Mouse (Mus musculus) liver, embryonic 14.5 days (tissue): Measurements from ENCODE around the gene Lpin1. TPM values are rescaled to one million over a fixed set of nuclear protein-coding genes. Genes with fewer than 3 reads are reported as not detected.

ENCODE experiments used
- ATAC-seq: fragments of 200-750 bp; cut with Nextera tagmentation; 2 replicates; pipeline ENCODE4 v1.8.0; 2017; ENCODE audit warnings: moderate number of reproducible peaks, mild to moderate bottlenecking, moderate library complexity; ENCODE audit not compliant: insufficient read depth
- DNase-seq, 3 experiments: peaks; one replicate each; pipeline ENCODE4 v3.0.0-alpha.2; 2012 to 2013; ENCODE audit warnings: low read depth in 3 of 3, low spot score in 3 of 3
- H3K27ac ChIP-seq: fragments of 300-500 bp; sonication (generic); 2 replicates; pipeline ENCODE4 v1.5.1; 2014; ENCODE audit warnings: moderate library complexity, mild to moderate bottlenecking, control low read depth, inconsistent platforms
- H3K27me3 ChIP-seq: fragments of 300-500 bp; sonication (generic); 2 replicates; pipeline ENCODE4 v1.6.1; 2014; ENCODE audit warnings: mild to moderate bottlenecking, low read length, moderate library complexity; ENCODE audit not compliant: control insufficient read depth, insufficient read depth
- H3K36me3 ChIP-seq: fragments of 300-500 bp; sonication (generic); replicated peaks from 2 replicates; pipeline ENCODE4 v1.6.1; 2014; ENCODE audit warnings: low read depth; ENCODE audit not compliant: control insufficient read depth, insufficient read depth
- H3K4me1 ChIP-seq, 2 experiments: fragments of 200-500 bp in 1 of 2; fragments of 300-500 bp in 1 of 2; sonication (generic) in 1 of 2; replicated peaks; 2 replicates each; pipeline ENCODE4 v1.6.1; 2012 to 2014; ENCODE audit warnings: antibody characterized with exemption in 1 of 2, inconsistent platforms in 1 of 2, low read length in 1 of 2; ENCODE audit not compliant: control insufficient read depth in 2 of 2, insufficient read depth in 2 of 2
- H3K4me2 ChIP-seq: fragments of 300-500 bp; sonication (generic); 2 replicates; pipeline ENCODE4 v1.6.1; 2014; ENCODE audit warnings: low read depth, mild to moderate bottlenecking, control low read depth, moderate library complexity
- H3K4me3 ChIP-seq, 2 experiments: fragments of 200-500 bp in 1 of 2; fragments of 300-500 bp in 1 of 2; sonication (generic) in 1 of 2; 2 replicates each; pipeline ENCODE4 v1.5.1; 2012 to 2014; ENCODE audit warnings: low read depth in 2 of 2, low read length in 2 of 2, mild to moderate bottlenecking in 2 of 2, control low read depth in 1 of 2, inconsistent platforms in 1 of 2, moderate library complexity in 1 of 2; ENCODE audit not compliant: insufficient read depth in 1 of 2
- H3K9ac ChIP-seq: fragments of 300-500 bp; sonication (generic); replicated peaks from 2 replicates; pipeline ENCODE4 v1.6.1; 2014; ENCODE audit warnings: mild to moderate bottlenecking, control low read depth, moderate library complexity
- H3K9me3 ChIP-seq: fragments of 300-500 bp; sonication (generic); 2 replicates; pipeline ENCODE4 v1.6.1; 2016; ENCODE audit warnings: low read length, mixed read lengths; ENCODE audit not compliant: control insufficient read depth
- CTCF ChIP-seq: IDR thresholded peaks from 2 replicates; pipeline ENCODE4 v1.5.1; 2016; ENCODE audit warnings: antibody characterized with exemption, low read depth, control low read depth
- EP300 ChIP-seq: IDR thresholded peaks from 2 replicates; pipeline ENCODE4 v1.6.1; 2016; ENCODE audit warnings: antibody characterized with exemption, low read depth
- WGBS: fragments of 180-500 bp; shearing (Covaris S2); extraction: QIAGEN DNeasy Blood & Tissue Kit; methylation state at CpG from one replicate; pipeline ENCODE4 v1.1.7; 2014; ENCODE audit not compliant: insufficient replicate concordance; 5-methylcytosine and 5-hydroxymethylcytosine counted together
- polyA plus RNA-seq, 2 experiments: library from polyadenylated mRNA; depleted of rRNA in 1 of 2; stranded (reverse) in 1 of 2; unstranded in 1 of 2; fragments of >200 nt; fragmentation: Nextera tagmentation in 1 of 2; extraction: Ambion mirVana in 1 of 2; gene quantifications; 2 replicates each; pipeline versions ENCODE4 v1.2.1 to v1.2.3; 2012 to 2014

Lpin1 gene
- polyA plus RNA-seq, 2 experiments = 4.8 to 5.8 TPM

- H3K27ac ChIP-seq = no peak overlapping the region
- ATAC-seq (no peak), DNase-seq (no peak)
- no peak overlapping the region for H3K4me3 ChIP-seq
- no peak for TF ChIP-seq EP300
- TF ChIP-seq CTCF = no peak
- no peak overlapping the region for H3K4me2 ChIP-seq
- whole genome bisulfite sequencing = 71% methylated on average over 6 of the region's 6 CpGs
- no peaks in the 10 kb centered on the region for H3K4me1 ChIP-seq
- H3K36me3 ChIP-seq = no peaks in the 10 kb centered on the region
- no peaks in the 10 kb centered on the region for H3K9me3 ChIP-seq
- H3K9ac ChIP-seq = no peak overlapping the region
- peaks cover 1% of the 10 kb centered on the region; the same call in 1 of the 2 replicates for H3K27me3 ChIP-seq
These were observed 37.5 kb upstream of the Lpin1 start for GRCm38 (mm10) chr12:16648273-16648672.

GRCm38 (mm10) chr12:16646780-16647409, 36.1 kb upstream of the Lpin1 start:
- no peak overlapping the region for H3K4me2 ChIP-seq
- H3K9ac ChIP-seq = no peak overlapping the region
- no peak for TF ChIP-seq CTCF
- TF ChIP-seq EP300 = no peak
- no peak overlapping the region for H3K27ac ChIP-seq
- no peaks in the 10 kb centered on the region for H3K36me3 ChIP-seq
- 41% methylated on average over 9 of the region's 9 CpGs for WGBS
- no peaks in the 10 kb centered on the region for H3K9me3 ChIP-seq
- H3K4me3 ChIP-seq = no peak overlapping the region
- ATAC-seq = no peak
- no peaks in the 10 kb centered on the region for H3K4me1 ChIP-seq
- no peaks in the 10 kb centered on the region for H3K27me3 ChIP-seq
- no peak for DNase-seq

DNA sequence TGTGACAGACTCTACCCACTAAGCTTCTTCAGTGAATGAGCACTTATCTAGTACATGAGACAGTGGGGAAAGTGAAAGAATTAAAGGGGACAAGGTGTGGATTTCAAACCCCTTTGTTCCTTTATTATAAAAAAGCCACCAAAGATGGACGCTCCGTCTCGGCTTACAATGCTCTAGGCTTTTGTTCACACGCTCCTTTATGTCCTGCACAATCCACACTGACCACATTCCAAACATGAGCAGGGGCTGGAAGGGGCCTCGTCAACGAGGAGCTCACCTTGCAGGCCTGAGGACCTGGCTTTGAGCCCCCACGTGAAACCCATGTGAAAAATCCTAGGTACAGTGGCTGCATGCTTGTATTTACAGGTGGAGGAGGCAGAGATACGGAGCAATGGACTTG, 33.9 kb upstream of the Lpin1 start:
- H3K27me3 ChIP-seq = no peaks in the 10 kb centered on the region
- H3K36me3 ChIP-seq = no peaks in the 10 kb centered on the region
- no peak overlapping the region for H3K9ac ChIP-seq
- H3K4me1 ChIP-seq = no peaks in the 10 kb centered on the region
- H3K4me2 ChIP-seq = no peak overlapping the region
- ATAC-seq (no peak), DNase-seq (no peak)
- no peaks in the 10 kb centered on the region for H3K9me3 ChIP-seq
- 50% methylated on average over 8 of the region's 8 CpGs for WGBS
- no peak overlapping the region for H3K4me3 ChIP-seq
- no peak for TF ChIP-seq EP300
- TF ChIP-seq CTCF = no peak
- H3K27ac ChIP-seq = no peak overlapping the region

DNA sequence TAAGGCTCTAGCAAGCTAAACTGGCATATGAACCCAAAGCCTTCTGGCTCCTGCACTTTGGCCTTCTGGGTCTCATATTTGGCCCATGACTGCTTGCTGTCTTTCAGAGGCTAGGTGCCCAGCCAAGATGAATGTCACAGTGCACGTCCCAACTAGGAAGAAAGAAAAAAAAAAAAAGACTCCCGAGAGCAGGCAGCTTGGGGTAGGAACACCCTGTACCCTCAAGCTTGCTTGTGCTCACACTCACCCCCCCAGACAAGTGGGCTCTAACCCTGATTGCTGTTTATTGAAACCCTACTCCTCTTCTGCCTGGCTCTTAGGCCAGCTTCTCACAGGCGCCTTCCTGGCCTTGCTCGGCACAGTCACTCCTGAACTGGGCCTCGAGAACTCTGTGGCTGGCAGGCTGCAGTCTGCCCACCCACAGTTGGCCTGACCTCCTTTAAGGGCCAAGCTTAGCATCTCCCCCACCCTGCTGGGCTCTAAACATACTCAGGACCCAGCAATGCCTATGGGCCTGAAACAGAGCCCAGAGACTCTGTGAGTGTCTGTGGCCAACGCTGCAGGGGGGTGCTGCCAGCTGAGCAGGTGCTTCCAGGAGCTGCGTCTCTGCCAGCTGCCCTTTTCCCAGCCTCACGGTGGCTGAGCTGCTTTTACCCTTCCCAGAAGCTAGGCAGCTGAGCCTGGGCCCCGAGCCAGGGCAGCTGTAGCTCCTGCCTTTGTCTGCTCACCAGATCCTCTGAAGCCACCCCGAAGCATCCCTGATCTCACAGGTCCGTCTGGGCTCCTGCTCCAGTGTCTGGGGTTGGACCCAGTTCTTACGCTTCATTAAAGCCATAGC, 33.0 kb upstream of the Lpin1 start:
- 54% methylated on average over 12 of the region's 12 CpGs for WGBS
- TF ChIP-seq EP300 = no peak
- no peak for TF ChIP-seq CTCF
- no peaks in the 10 kb centered on the region for H3K4me1 ChIP-seq
- no peaks in the 10 kb centered on the region for H3K27me3 ChIP-seq
- ATAC-seq (no peak), DNase-seq (no peak)
- no peak overlapping the region for H3K27ac ChIP-seq
- H3K36me3 ChIP-seq = no peaks in the 10 kb centered on the region
- no peak overlapping the region for H3K4me2 ChIP-seq
- no peaks in the 10 kb centered on the region for H3K9me3 ChIP-seq
- H3K4me3 ChIP-seq = no peak overlapping the region
- no peak overlapping the region for H3K9ac ChIP-seq

- DNase-seq = no peak
- Histone ChIP-seq H3K4me2 (no peak overlapping the region), H3K9me3 (no peaks in the 10 kb centered on the region), H3K27me3 (no peaks in the 10 kb centered on the region), H3K27ac (no peak overlapping the region), H3K4me1 (no peaks in the 10 kb centered on the region), H3K9ac (no peak overlapping the region), H3K36me3 (no peaks in the 10 kb centered on the region), H3K4me3 (no peak overlapping the region)
- TF ChIP-seq CTCF (peak; percentile 55), EP300 (no peak)
- ATAC-seq = no peak
- 46% methylated on average over 5 of the region's 5 CpGs for WGBS
These were observed 31.2 kb upstream of the Lpin1 start for GRCm38 (mm10) chr12:16642000-16642399.
